Comparison of ENCODE assay signal across 8 mouse cellular contexts in genomic region chr10:102158809-102159208, GRCm38 (mm10).
DNase-seq lines count a peak whose midpoint lies in the region; ATAC-seq lines count a peak whose summit lies in the region.

No protein-coding gene starts in this region.

- no peaks in the 10 kb centered on the region for H3K9me3 ChIP-seq in heart, embryonic 13.5 days
- H3K9me3 ChIP-seq in hindbrain, embryonic 14.5 days (ENCODE audit: control insufficient read depth, low read length): no peaks in the 10 kb centered on the region
- H3K9me3 ChIP-seq in liver, embryonic 12.5 days (replicated peaks): no peaks in the 10 kb centered on the region

- no peaks in the 10 kb centered on the region for H3K27me3 ChIP-seq in heart, embryonic 13.5 days (replicated peaks)
- H3K27me3 ChIP-seq in hindbrain, embryonic 14.5 days (ENCODE audit: control insufficient read depth, insufficient read depth, low read length): no peaks in the 10 kb centered on the region
- H3K27me3 ChIP-seq in liver, embryonic 12.5 days (replicated peaks): no peaks in the 10 kb centered on the region

- WGBS in heart, embryonic 13.5 days: 34% methylated on average over 12 of the region's 12 CpGs
- 8% methylated on average over 12 of the region's 12 CpGs for WGBS in hindbrain, embryonic 14.5 days
- WGBS in liver, embryonic 12.5 days (ENCODE audit: insufficient replicate concordance): 49% methylated on average over 12 of the region's 12 CpGs

- DNase-seq in heart, postnatal 36 days: no peak
- DNase-seq in cerebellum, postnatal 14 days: peak; percentile 40 to 45
- DNase-seq in hindbrain, embryonic 14.5 days (ENCODE audit: low spot score): peak; percentile 63
- DNase-seq in telencephalon, adult 2 months (ENCODE audit: low read depth, low spot score): peak; percentile 19
- DNase-seq in gastrocnemius, postnatal 14 days: no peak

- intact Hi-C loops in heart, postnatal 36 days (cut with DNase I): no loop called here
- intact Hi-C loops in gastrocnemius, postnatal 14 days (cut with DNase I; ENCODE audit: low total_unique reads): no loop called here

- H3K4me3 ChIP-seq in heart, embryonic 13.5 days: peak overlapping the region; percentile 14
- peak overlapping the region; percentile 35 for H3K4me3 ChIP-seq in hindbrain, embryonic 14.5 days (replicated peaks; ENCODE audit: low read length)
- H3K4me3 ChIP-seq in liver, embryonic 12.5 days: no peak overlapping the region

- no peaks in the 10 kb centered on the region for H3K4me1 ChIP-seq in heart, embryonic 13.5 days
- H3K4me1 ChIP-seq in hindbrain, embryonic 14.5 days (replicated peaks; ENCODE audit: control insufficient read depth, insufficient read depth, low read length): 0 out of 2 replicates have a peak, but pooled peaks cover 3% of the 10 kb centered on the region
- H3K4me1 ChIP-seq in liver, embryonic 12.5 days: no peaks in the 10 kb centered on the region

- no peak for ATAC-seq in heart, embryonic 13.5 days (ENCODE audit: extremely low read depth, insufficient number of reproducible peaks, low FRiP score, low TSS enrichment)
- ATAC-seq in hindbrain, embryonic 14.5 days (ENCODE audit: low FRiP score): peak; percentile 90
- ATAC-seq in liver, embryonic 12.5 days: no peak
- ATAC-seq in megakaryocyte, adult 5-6 weeks (ENCODE audit: poor library complexity, severe bottlenecking): no peak

- peak overlapping the region; percentile 45 for H3K4me2 ChIP-seq in heart, embryonic 13.5 days
- H3K4me2 ChIP-seq in hindbrain, embryonic 14.5 days (replicated peaks): peak overlapping the region; percentile 53
- H3K4me2 ChIP-seq in liver, embryonic 12.5 days: peak overlapping the region; percentile 6; the same call in 1 of the 2 replicates

- no peaks in the 10 kb centered on the region for H3K36me3 ChIP-seq in heart, embryonic 13.5 days
- no peaks in the 10 kb centered on the region for H3K36me3 ChIP-seq in hindbrain, embryonic 14.5 days (replicated peaks; ENCODE audit: control insufficient read depth, insufficient read depth)
- no peaks in the 10 kb centered on the region for H3K36me3 ChIP-seq in liver, embryonic 12.5 days

- H3K9ac ChIP-seq in heart, embryonic 13.5 days: no peak overlapping the region
- H3K9ac ChIP-seq in hindbrain, embryonic 14.5 days: peak overlapping the region; percentile 60
- no peak overlapping the region for H3K9ac ChIP-seq in liver, embryonic 12.5 days

- H3K27ac ChIP-seq in heart, embryonic 13.5 days (replicated peaks): no peak overlapping the region
- H3K27ac ChIP-seq in hindbrain, embryonic 14.5 days: peak overlapping the region; percentile 73
- H3K27ac ChIP-seq in liver, embryonic 12.5 days: no peak overlapping the region

Comparison
In these comparisons a context has a peak if more than half of its experiments do, and no peak if none do; other contexts are left out.
1. DNase-seq: peak in cerebellum, postnatal 14 days (2 of 2), hindbrain, embryonic 14.5 days (single experiment) and telencephalon, adult 2 months (single experiment); none in heart, postnatal 36 days (0 of 2) and gastrocnemius, postnatal 14 days (single experiment).
2. Peak in every context shown above with its lines, with median percentiles within 50 percentile points of each other: H3K4me2 ChIP-seq.